Mouse (Mus musculus) thymus, postnatal 14 days (tissue): ENCODE results near the gene Dmtf1.

ENCODE experiments used
- DNase-seq: peaks from one replicate; pipeline ENCODE4 v3.0.0; 2021

The Dmtf1 gene

DNA sequence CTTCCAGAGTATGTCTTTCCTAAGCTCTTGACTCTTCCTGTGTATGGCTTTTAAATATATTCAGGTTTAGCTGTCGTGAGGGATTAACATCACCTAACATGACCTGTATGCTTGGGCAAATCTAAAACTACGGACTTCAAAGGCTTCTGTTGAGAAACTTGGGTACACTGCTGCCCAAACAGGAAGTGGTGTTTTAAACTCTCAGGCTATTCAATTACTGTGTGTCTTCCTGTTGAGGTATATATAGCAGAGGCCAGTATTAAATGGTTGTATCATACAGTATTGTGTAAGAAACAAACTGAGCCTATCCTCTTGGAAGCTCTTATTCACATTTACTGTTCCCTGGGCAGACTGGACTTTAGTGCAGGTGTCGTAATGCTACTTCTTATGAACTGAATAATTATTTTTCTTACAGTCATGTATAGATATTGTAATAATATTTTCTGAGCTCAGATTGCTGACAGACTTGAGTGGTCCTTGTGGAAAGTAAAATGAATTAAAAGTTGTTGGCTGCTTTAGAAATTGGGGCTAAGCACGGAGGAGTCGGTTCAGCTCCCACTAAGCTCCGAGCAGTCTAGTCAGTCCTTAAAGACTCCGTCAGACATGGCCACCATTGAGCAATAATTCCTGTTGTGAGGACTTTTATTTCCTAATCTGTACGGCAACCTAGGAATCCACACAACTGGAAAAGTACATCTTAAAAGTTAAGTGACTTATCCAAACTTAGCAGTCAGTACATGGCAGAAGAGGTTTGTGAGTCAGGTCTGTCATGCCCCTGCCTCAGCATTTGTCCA, 54.1 kb downstream of the Dmtf1 start:
- DNase-seq = no peak

DNA sequence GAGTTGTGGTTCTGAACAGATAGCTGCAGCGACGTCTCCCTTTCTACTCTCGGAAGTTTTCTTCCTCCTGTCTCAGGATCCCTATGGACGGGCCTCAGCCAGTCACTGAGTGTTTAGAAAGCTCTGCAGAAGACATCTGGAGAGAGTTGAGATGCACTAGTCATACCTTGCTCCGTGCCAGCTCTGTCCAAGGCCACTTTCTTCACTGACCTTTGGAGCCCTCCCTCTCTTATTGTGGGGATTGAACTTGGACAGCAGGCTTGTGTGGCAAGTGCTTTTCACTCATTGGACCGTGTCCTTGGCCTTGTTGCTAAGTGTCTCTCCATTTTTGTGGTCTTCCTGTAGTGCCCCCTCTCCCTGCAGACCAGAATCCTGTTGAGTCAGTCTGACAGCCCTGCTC, 54.8 kb downstream of the Dmtf1 start:
- no peak for DNase-seq

GRCm38 (mm10) chr5:9103958-9104357, 57.6 kb downstream of the Dmtf1 start:
- no peak for DNase-seq

GRCm38 (mm10) chr5:9102696-9103095, 58.9 kb downstream of the Dmtf1 start:
- DNase-seq = no peak

DNA sequence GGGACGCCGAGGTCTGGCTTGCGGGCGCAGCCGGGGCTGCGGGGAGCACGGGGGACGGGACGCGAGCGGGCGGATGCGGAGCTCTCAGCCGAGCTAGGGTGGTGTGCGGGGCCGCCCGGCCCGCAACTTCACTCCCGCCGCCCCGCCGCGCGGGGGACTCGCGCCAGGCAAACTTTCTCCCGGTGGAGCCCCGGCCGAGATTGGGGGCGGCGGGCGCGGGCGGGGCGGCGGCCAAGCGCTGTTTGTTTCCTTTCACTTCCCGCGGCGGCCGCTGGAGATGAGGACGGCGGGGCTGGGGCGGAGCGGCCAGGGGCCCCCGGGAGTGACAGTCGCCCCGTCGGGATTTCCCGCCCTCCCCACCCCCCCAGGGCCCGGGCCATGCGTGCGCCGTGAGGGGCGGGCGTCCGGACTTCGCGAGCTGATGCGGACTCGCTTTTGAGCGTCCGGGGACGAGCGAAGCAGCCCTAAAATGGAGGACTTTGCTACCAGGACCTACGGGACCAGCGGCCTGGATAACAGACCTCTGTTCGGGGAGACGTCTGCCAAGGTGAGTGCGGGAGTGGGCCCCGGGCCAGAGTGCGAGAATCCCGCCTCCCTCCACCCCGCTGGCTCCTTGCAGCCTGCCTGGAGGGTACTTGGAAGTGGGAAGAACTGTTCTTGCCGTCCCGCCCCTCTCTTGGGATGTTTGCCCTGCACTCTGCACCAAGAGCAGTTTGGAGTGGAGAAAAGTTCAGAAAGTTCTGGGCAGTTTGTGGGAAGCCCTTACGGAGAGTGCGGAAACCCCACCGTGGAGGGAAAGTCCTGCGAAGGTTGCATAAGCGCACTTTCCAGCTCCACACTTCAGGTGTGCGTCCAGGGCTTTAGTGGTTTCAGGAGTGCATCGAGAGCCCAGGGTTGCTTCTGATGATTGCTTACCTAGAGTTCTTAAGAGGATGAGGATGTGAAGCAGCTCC, 60.5 kb downstream of the Dmtf1 start:
- no peak for DNase-seq

DNA sequence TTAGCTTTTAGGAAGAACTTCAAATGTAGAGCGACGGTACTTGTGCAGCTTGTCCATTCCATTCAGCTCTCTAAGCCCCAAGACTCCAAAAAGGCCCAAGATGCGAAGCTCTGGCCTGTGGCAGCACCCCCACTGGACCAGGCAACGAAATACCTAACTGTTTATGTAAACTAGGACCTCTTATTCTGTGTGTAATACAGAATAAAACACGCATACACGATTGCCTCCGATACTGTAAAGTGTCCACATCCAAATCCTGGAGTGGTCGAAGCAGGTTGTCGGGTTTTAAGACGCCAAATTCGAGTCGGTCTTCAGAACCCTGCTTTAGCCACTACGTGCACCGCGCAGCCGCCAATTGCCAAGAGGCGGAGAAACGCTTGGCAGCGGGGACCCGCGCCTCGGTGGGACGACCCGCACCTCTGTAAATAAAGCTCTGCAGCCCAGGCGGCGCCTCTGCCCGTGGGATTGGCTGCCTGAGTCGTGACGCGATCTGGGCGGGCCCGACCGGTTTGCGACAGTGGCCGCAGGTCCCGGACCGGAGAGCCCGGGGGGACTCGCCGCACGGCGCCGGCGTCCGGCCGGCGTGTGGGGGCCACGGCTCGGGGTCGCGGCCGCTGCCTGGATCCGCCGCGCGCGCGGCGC, 61.2 kb downstream of the Dmtf1 start, which contains the start of gene Tmem243:
Tmem243 (plus strand) TSS at position 462 of the 642 bp plus-strand sequence.
- DNase-seq = peak; percentile 82

GRCm38 (mm10) chr5:9093490-9093889, 68.1 kb downstream of the Dmtf1 start:
- DNase-seq = no peak

DNA sequence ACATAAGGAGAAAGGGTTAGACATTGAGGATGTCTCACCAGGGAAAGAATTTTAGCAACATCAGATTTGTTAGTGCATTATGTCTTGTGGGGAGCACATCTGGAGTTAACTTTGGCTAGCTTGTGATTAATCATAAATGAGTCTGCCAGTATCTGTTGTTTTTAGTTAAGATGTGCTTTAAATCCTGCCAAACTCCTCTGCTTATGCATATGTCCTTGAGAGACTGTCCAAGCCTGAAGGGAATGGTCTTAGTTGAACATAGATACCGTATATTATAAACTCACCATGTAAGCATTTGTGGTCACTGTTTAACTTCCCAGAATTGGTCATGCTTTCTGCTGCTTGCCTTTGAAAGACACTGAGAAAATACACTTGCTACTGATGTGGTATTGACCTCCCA, 68.9 kb downstream of the Dmtf1 start:
- DNase-seq = no peak

DNA sequence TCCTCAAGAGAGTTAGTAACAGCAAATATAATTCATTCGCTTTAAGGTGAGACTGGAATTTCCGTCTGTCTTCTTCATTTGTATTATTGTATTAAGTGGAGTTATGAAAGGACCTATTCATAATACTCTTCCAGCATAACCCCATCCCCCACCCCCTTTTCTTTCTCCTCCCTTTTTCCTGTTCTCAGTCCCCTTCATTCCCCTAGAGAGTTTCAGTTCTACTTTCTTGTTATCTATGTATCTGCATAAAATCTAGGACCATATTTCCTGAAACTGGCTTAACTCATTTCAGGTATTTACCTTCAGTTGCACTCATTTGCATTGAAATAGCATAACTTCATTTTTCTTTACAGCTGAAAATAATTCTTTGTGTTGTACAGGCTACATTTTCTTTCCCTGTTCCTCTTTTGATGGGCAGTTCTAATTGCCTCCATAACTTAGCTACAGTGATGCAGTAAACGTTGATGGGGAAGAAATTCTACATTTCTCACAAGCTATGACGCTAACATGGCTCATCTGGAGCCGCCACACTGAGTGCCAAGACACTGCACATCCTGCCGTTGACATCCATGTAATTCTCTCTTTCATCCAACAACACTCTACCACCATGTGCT, 71.0 kb downstream of the Dmtf1 start:
- DNase-seq = no peak

DNA sequence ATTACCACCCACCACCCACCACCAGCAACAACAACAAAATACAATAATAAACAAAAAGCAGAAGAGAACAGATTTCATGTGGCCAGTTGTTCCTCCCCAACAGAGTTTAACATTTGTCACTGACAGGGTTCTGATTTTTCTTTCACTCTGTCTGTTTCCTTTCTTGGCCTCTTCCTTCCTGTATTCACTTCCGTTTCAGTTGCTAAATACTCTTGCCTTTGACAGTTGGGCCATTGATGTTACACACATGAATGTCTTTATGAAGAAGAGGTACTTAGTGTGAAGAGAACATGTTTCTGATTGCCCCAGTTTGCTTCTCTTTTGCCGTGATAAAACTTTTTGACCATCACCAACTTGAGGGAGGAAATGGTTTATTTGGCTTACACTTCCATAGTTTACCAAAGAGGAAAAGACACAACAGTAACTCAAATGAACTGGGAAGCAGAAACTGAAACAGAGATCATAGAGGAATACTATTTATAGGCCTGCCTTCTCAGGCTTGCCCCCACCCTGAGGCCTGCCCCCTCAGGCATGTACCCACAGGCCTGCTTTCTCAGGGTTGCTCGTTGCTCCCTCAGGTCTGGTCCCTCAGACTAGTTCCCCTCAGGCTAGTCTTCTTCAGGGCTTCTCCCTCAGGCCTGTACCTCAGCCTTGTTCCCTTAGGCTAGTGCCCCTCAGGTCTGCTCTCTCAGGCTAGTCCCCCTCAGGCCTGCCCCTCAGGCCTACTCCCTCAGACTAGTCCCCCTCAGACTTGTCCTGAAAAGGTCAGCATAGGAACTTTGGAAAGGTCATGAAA, 74.5 kb downstream of the Dmtf1 start:
- no peak for DNase-seq

GRCm38 (mm10) chr5:9079773-9080501, 81.6 kb downstream of the Dmtf1 start:
- DNase-seq = no peak

- DNase-seq = peak; percentile 11
These were observed 88.3 kb downstream of the Dmtf1 start for GRCm38 (mm10) chr5:9073177-9073854.

GRCm38 (mm10) chr5:9071360-9071759, 90.2 kb downstream of the Dmtf1 start:
- no peak for DNase-seq

GRCm38 (mm10) chr5:9069599-9070209, 91.9 kb downstream of the Dmtf1 start:
- DNase-seq = no peak

DNA sequence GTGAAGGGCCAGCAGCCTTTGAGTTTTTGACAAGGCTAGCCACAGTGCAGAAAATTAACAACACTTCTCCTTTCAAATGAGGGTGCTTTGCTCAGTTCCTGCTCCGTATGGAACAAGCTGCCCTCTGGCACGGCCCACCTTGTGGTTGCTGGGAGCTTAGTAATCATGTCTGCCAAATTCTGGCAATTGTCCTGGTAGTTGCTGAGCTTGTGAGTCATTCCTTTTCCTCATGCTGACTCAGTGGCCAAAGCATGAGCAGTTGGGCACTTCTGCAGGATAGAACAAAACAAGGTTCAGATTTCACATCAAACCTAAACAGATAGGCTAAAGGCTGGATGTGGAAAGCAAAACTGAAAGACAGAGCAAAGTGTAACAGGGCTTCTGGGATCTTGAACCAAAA, 92.7 kb downstream of the Dmtf1 start:
- no peak for DNase-seq
